Mouse (Mus musculus): ENCODE measurements at regions not wholly inside any gene's neighbourhood (a gene's known extent, or its start where the extent isn't known, plus 50 kb on each side); places are given as distances from the start of the nearest gene placed in this dataset.

DNA sequence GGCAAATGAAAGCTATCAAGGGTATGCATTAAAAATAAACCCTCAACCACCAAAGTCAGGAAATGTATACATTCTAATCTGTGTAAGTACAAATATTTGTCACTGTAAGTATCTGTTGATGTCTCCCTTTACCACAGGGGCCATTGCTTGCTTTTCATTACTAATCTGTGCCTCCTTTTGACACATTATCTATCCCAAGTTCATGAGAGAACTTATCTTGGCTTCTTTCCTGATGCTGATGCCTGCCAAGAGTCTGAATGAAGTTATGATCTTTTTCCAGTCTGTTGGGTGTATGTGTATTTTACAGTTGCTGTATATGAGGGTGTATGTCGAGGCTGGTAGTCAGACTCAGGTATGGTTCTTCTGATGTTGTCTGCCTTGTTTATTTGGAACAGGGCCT lies 165.0 kb upstream of the Pter start:
- DNase-seq: no peak
- 40% methylated on average over 1 of the region's 1 CpGs for WGBS
- no peak overlapping the region for H3K4me3 ChIP-seq (replicated peaks; ENCODE audit: extremely low read depth, low read depth, low read length)
- TF ChIP-seq POLR2A (IDR thresholded peaks at IDR 0.05; ENCODE audit: borderline replicate concordance, extremely low read depth, low read depth, low read length): no peak
- no peak for TF ChIP-seq CTCF (IDR thresholded peaks at IDR 0.05; ENCODE audit: insufficient read depth, low read length)
- no peaks in the 10 kb centered on the region for H3K4me1 ChIP-seq (ENCODE audit: control insufficient read depth, insufficient read depth, low read length)

DNA sequence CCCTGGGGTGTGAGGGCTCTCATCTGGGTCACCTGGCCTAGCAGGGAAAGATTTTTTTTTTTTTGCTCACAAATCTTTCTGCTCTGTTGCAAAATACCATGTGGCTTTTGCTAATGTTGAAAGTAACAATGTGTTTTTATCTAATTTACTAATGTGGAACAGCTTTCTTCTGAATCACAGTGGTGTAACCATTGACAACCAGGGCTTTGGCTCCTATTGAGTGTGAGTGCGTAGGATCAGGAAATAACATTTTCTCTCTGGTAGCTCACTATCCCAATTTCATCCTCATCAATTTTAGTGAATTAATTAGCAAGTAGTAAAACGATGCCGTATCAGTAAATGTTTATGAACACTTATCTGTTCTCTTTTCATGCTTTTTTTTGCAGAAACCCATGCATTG lies 163.9 kb upstream of the Pter start:
- TF ChIP-seq POLR2A (IDR thresholded peaks at IDR 0.05; ENCODE audit: borderline replicate concordance, extremely low read depth, low read depth, low read length) (no peak), CTCF (IDR thresholded peaks at IDR 0.05; ENCODE audit: insufficient read depth, low read length) (no peak)
- H3K4me3 ChIP-seq (replicated peaks; ENCODE audit: extremely low read depth, low read depth, low read length): no peak overlapping the region
- WGBS: 83% methylated on average over 3 of the region's 3 CpGs
- DNase-seq: no peak
- H3K4me1 ChIP-seq (ENCODE audit: control insufficient read depth, insufficient read depth, low read length): no peaks in the 10 kb centered on the region

DNA sequence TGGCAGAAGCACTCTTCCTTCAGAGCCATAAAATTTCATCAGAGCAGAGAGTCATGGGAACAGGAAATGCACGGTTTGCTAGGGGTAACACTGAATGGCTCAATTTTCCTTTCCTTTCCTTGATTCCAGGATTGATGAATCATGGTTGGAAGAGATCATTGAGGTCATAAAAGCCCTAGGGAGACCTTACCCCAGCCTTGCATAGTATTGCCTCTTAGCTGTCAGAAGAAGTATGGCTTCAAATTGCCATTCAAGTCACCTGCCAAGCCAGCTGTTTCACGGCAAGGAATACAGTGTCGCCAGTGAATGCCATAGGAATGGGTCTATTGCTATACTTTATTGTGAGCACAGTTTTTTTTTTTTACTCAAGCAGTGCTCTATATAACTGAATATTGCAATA lies 162.4 kb upstream of the Pter start:
- 80% methylated on average over 3 of the region's 3 CpGs for WGBS
- DNase-seq: no peak

DNA sequence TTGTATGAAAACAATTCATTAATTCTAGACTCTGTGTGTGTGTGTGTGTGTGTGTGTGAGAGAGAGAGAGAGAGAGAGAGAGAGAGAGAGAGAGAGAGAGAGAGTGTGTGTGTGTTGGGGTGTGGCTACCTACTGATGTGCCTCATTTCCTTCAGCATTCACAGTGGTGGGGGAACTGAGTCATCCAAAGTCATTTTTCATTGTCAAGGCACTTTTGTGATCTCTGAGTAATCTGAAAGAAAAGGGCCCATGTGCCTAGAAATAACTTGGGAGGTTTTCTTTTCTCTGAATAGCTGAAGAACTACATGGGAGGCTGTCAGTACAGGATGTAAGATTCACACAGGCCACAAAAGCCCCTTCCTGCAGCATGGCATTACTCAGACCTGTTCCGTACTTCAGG lies 159.3 kb upstream of the Pter start:
- 59% methylated on average over 1 of the region's 1 CpGs for WGBS
- Histone ChIP-seq H3K4me1 (ENCODE audit: control insufficient read depth, insufficient read depth, low read length) (no peaks in the 10 kb centered on the region), H3K4me3 (replicated peaks; ENCODE audit: extremely low read depth, low read depth, low read length) (no peak overlapping the region)
- TF ChIP-seq CTCF (IDR thresholded peaks at IDR 0.05; ENCODE audit: insufficient read depth, low read length) (no peak), POLR2A (IDR thresholded peaks at IDR 0.05; ENCODE audit: borderline replicate concordance, extremely low read depth, low read depth, low read length) (no peak)
- no peak for DNase-seq

More for the DNA sequence above, 162.4 kb upstream of the Pter start:
- TF ChIP-seq POLR2A (IDR thresholded peaks at IDR 0.05; ENCODE audit: borderline replicate concordance, extremely low read depth, low read depth, low read length) (no peak), CTCF (IDR thresholded peaks at IDR 0.05; ENCODE audit: insufficient read depth, low read length) (no peak)
- H3K4me1 ChIP-seq (ENCODE audit: control insufficient read depth, insufficient read depth, low read length): no peaks in the 10 kb centered on the region
- H3K4me3 ChIP-seq (replicated peaks; ENCODE audit: extremely low read depth, low read depth, low read length): no peak overlapping the region

DNA sequence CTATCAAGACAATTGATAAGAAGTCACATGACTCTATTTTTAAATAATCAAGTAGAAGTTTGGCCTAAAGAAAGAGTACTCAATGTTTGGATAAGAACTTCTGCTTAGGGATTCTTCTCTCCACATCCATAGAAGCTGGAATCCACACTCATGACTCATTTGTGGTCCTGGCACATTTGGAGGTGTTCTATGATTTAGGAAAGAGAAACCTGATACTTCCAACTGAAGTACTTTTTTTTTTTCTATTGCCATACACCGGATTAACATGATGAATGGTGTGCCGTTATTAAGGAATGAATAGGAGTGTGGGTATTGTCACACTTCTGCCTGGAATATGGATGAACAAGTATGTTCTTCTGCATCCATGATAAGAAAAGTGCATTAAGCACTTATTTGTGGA lies 158.5 kb upstream of the Pter start:
- no peaks in the 10 kb centered on the region for H3K4me1 ChIP-seq (ENCODE audit: control insufficient read depth, insufficient read depth, low read length)
- TF ChIP-seq CTCF (IDR thresholded peaks at IDR 0.05; ENCODE audit: insufficient read depth, low read length) (no peak), POLR2A (IDR thresholded peaks at IDR 0.05; ENCODE audit: borderline replicate concordance, extremely low read depth, low read depth, low read length) (no peak)
- DNase-seq: no peak
- no peak overlapping the region for H3K4me3 ChIP-seq (replicated peaks; ENCODE audit: extremely low read depth, low read depth, low read length)
- WGBS: 65% methylated on average over 2 of the region's 2 CpGs

DNA sequence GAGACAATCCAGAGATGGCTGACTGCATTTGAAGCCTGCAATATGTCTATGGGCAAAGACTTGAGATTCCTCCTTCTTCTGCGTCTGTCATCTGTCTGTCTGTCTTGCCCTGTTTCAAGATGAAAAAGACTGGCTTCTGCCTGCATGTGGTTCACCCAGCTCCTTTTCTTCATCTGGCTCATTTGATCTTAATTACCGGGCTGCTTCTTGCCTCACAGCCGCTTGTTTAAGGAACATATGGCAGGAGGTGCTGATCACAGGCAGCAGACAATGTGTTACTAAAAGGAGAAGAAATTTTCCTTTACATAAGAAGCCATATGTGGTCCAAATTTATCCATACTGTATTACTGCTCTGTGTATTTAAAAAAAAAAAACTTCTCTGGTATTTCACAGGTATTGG lies 147.0 kb upstream of the Pter start:
- 64% methylated on average over 3 of the region's 3 CpGs for WGBS
- no peak for DNase-seq

DNA sequence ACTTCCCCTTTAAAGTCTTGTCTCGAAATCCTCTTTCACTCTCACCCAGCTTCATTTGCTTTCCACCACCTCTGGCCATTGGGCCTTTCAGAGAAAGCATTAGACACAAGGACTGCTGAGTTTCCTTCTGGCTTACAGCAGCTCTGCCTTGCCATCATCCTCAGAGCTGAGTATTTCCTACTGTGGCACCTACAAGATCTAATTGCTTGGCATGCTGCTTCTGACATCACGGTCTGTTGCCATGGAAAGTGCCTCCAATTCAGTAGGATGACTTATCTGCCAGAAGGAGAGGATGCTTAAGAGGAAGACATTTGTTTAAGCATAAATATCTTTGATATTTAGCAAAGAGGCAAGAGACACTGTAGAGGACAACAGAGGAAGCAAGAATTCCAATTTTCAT lies 146.1 kb upstream of the Pter start:
- H3K4me1 ChIP-seq (ENCODE audit: control insufficient read depth, insufficient read depth, low read length): no peaks in the 10 kb centered on the region
- no peak overlapping the region for H3K4me3 ChIP-seq (replicated peaks; ENCODE audit: extremely low read depth, low read depth, low read length)
- TF ChIP-seq POLR2A (IDR thresholded peaks at IDR 0.05; ENCODE audit: borderline replicate concordance, extremely low read depth, low read depth, low read length): no peak
- no peak for TF ChIP-seq CTCF (IDR thresholded peaks at IDR 0.05; ENCODE audit: insufficient read depth, low read length)
- WGBS: 42% methylated on average over 2 of the region's 2 CpGs
- no peak for DNase-seq

More for the DNA sequence above, 147.0 kb upstream of the Pter start:
- H3K4me3 ChIP-seq (replicated peaks; ENCODE audit: extremely low read depth, low read depth, low read length): no peak overlapping the region
- no peaks in the 10 kb centered on the region for H3K4me1 ChIP-seq (ENCODE audit: control insufficient read depth, insufficient read depth, low read length)
- TF ChIP-seq POLR2A (IDR thresholded peaks at IDR 0.05; ENCODE audit: borderline replicate concordance, extremely low read depth, low read depth, low read length): no peak
- no peak for TF ChIP-seq CTCF (IDR thresholded peaks at IDR 0.05; ENCODE audit: insufficient read depth, low read length)

DNA sequence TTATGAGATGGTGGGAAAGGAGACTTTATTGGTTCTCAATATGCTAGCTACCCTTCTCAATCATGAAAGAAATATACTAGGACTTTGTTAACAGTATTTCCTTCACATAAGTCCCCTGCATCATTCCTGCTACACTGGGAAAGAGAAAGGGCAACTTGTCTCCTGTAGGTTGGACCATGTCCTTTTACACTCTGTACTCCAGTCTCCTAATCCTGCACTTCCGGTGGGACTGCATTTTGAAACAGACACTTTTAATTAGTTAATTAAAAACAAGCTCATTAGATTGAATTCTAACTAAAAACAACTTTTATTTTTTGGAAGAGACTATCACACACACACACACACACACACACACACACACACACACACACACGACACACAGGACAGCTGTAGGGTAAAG lies 131.2 kb upstream of the Pter start:
- TF ChIP-seq POLR2A (IDR thresholded peaks at IDR 0.05; ENCODE audit: borderline replicate concordance, extremely low read depth, low read depth, low read length) (no peak), CTCF (IDR thresholded peaks at IDR 0.05; ENCODE audit: insufficient read depth, low read length) (no peak)
- no peak overlapping the region for H3K4me3 ChIP-seq (replicated peaks; ENCODE audit: extremely low read depth, low read depth, low read length)
- 66% methylated on average over 2 of the region's 2 CpGs for WGBS
- DNase-seq: no peak
- H3K4me1 ChIP-seq (ENCODE audit: control insufficient read depth, insufficient read depth, low read length): no peaks in the 10 kb centered on the region

DNA sequence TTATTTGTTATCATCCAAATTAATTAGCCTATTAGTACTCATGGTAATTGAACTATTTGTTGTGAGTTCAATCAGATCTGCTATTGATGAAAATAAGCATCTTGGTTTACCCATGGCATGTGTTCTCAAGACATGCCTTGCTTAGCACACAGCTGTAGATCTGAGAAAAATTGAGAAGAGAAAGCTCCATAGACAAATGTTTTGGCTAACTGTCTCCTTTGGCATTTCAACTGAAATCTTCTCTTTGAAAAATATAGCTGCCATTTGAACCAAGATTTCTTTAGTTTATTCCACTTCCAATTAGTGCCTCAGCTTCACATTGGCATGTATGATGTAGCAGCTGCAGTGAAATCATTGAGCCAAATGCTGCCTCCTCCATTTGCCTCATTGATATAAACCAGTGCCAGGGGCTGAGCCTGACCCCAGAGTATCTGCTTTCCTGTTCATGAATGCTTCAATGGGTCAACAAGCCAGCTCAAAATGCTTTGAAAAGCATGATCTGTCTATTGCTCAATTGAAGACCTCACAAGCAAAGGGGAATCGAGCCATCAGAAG lies 126.1 kb upstream of the Pter start:
- no peaks in the 10 kb centered on the region for H3K4me1 ChIP-seq (ENCODE audit: control insufficient read depth, insufficient read depth, low read length)
- TF ChIP-seq POLR2A (IDR thresholded peaks at IDR 0.05; ENCODE audit: borderline replicate concordance, extremely low read depth, low read depth, low read length): no peak
- no peak for TF ChIP-seq CTCF (IDR thresholded peaks at IDR 0.05; ENCODE audit: insufficient read depth, low read length)
- H3K4me3 ChIP-seq (replicated peaks; ENCODE audit: extremely low read depth, low read depth, low read length): no peak overlapping the region
- WGBS: 60% methylated on average over 1 of the region's 1 CpGs
- no peak for DNase-seq

DNA sequence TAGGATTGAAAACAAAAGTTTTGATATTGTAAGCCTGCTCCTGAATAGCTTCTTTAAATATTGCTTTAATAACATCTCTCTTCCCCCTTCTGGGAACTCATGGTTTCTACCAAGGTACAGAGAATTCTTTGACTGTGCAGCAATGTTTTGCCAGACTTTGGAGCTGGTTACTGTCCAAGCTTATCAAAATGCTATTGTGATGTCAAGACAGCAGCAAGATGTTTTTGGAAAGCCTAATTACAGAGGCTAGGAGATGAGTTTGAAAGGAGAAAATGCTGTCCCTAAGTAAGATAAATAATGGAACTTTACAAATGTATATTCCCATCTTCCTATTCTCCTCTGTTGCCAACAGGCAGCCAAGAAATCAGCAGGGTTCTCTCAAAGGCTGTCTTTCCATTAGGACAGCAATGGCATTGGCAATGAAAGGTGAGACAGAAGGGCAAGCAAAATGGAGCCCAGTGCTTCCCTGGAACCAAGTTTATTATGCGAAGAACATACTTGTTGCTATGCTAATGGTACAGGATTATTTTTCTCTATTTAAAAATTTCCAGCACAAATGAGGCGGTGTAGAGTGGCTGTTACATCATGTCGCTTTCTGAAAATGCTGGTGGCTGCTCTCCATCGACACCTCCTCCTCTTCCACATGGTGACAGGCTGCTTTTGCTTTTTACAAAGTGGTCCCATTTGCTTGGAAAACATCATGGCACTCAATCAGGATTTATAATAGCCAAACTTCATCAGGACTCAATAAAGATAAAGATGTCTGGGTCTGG lies 124.5 kb upstream of the Pter start:
- H3K4me1 ChIP-seq (ENCODE audit: control insufficient read depth, insufficient read depth, low read length): no peaks in the 10 kb centered on the region
- no peak for DNase-seq
- TF ChIP-seq CTCF (IDR thresholded peaks at IDR 0.05; ENCODE audit: insufficient read depth, low read length): no peak
- TF ChIP-seq POLR2A (IDR thresholded peaks at IDR 0.05; ENCODE audit: borderline replicate concordance, extremely low read depth, low read depth, low read length): no peak
- no peak overlapping the region for H3K4me3 ChIP-seq (replicated peaks; ENCODE audit: extremely low read depth, low read depth, low read length)
- WGBS: 81% methylated on average over 4 of the region's 4 CpGs

Measured in lung, adult 2 months (tissue).